Mouse (Mus musculus) forebrain, embryonic 10.5 days (tissue): ENCODE results near the gene Top3a. TPM values are rescaled to one million over a fixed set of nuclear protein-coding genes. Genes with fewer than 3 reads are reported as not detected.
"Not testable (repeated sequence)": the region's sequence is repeated elsewhere in the genome, so short reads cannot be mapped to it uniquely, and the experiment has no call there.

ENCODE experiments used
- DNase-seq: peaks from one replicate; pipeline ENCODE4 v3.0.0-alpha.2; 2017; ENCODE audit warnings: low spot score; ENCODE audit errors: extremely low spot score
- H3K27ac ChIP-seq: fragments of 300-500 bp; sonication (generic); 2 replicates; pipeline ENCODE4 v1.5.1; 2016; ENCODE audit warnings: mild to moderate bottlenecking
- H3K27me3 ChIP-seq: fragments of 300-500 bp; sonication (generic); 2 replicates; pipeline ENCODE4 v1.6.1; 2016; ENCODE audit warnings: mild to moderate bottlenecking; ENCODE audit not compliant: poor library complexity, severe bottlenecking
- H3K36me3 ChIP-seq: fragments of 300-500 bp; sonication (generic); replicated peaks from 2 replicates; pipeline ENCODE4 v1.6.1; 2016; ENCODE audit warnings: mild to moderate bottlenecking, moderate library complexity
- H3K4me1 ChIP-seq: fragments of 300-500 bp; sonication (generic); 2 replicates; pipeline ENCODE4 v1.6.1; 2016
- H3K4me3 ChIP-seq: fragments of 300-500 bp; sonication (generic); 2 replicates; pipeline ENCODE4 v1.5.1; 2016; ENCODE audit warnings: mild to moderate bottlenecking, moderate library complexity
- H3K9me3 ChIP-seq: fragments of 300-500 bp; sonication (generic); 2 replicates; pipeline ENCODE4 v1.6.1; 2016; ENCODE audit warnings: mild to moderate bottlenecking, moderate library complexity
- WGBS: fragments of 180-500 bp; shearing (Covaris S2); methylation state at CpG from one replicate; pipeline ENCODE4 v1.1.7; 2016; 5-methylcytosine and 5-hydroxymethylcytosine counted together
- polyA plus RNA-seq: library from polyadenylated mRNA; unstranded; fragments of >200 nt; fragmentation: Nextera tagmentation; extraction: Ambion mirVana; gene quantifications from 2 replicates; pipeline ENCODE4 v1.2.1, GENCODE M21; 2016

Top3a gene
- polyA plus RNA-seq, result 28.3 and 28.9 TPM in 2 replicates

DNA sequence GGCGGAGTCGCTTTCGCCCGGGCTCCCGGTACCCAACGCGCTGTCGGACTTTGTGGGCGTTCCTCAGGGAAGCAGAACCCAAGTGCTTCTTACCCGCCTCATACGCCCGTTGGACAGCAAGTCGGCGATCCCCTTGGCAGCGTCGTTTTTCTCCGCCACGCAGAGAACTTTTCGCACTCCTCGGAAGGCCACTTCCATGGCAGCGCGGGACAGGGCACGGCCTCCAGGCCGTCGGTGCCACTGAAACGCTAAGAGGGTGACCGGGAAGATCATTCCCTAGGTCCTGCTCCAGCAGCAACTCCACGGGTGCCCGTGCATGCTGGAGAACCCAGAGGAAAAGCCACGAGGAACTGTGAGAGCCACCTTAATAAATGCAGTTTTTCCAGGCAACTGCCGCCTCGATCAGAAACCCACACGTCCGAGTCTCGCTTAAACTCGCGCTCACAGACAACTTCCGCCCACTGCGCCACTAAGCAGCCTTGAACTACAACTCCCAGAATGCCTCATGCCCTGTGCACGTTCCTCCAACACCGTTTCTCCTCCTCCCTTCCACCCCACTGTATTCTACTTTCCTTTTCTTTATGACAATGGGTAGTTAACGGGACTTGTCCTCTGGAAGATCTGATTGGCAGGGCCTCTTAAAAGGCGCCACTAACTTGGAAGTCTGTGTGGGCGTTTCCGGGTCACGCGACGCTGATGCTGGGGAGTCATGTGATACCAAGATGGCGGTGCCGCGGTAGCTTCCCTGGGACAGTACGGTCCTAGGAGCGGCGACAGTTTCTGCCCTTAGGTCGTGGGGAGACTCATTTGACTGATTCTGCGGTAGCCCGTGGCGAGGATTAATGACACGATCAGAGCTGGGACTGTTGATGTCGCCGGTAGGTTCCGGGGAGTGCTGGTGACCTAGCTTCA lies at the start of gene Top3a, which contains the start of gene Smcr8:
TSS of gene Top3a (minus strand) at position 537 of the 912 bp plus-strand sequence.
TSS of gene Smcr8 (plus strand) at position 696 of the 912 bp plus-strand sequence.
- no peaks in the 10 kb centered on the region for H3K27me3 ChIP-seq
- under 1% methylated on average over 62 of the region's 62 CpGs for WGBS
- peaks cover 65% of the 10 kb centered on the region for H3K4me1 ChIP-seq

DNA sequence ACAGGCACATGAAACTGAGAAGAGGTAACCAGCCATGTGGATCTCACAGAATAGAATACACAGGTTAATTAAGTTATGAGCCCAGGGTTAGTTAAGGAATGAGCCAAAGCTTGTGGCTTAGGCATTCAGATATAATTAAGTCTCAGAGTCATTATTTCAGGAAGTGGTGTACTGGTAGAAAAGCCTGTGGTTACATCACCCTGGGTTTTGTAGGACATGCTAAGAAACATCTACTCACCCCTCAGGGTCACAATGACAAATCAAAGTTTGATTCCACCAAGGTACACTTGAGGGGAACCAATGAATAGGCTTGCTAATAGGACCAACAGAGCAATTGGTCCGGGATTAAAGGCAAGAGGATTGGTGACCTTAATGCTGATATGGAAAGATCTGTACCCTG lies 49.5 kb upstream of the Top3a start:
- 38% methylated on average over 1 of the region's 1 CpGs for WGBS
- Histone ChIP-seq H3K4me3 (no peak overlapping the region), H3K4me1 (peaks cover 8% of the 10 kb centered on the region), H3K36me3 (no peaks in the 10 kb centered on the region), H3K27me3 (no peaks in the 10 kb centered on the region), H3K9me3 (no peaks in the 10 kb centered on the region), H3K27ac (no peak overlapping the region)
- no peak for DNase-seq

More for the DNA sequence above, at the start of gene Top3a, which contains the start of gene Smcr8:
- peaks cover 38% of the 10 kb centered on the region for H3K36me3 ChIP-seq
- peak within 1 kb of the TSS; percentile 90 for H3K27ac ChIP-seq
- peak; percentile 91 for DNase-seq
- no peaks in the 10 kb centered on the region for H3K9me3 ChIP-seq
- H3K4me3 ChIP-seq, result peak within 1 kb of the TSS; percentile 93

DNA sequence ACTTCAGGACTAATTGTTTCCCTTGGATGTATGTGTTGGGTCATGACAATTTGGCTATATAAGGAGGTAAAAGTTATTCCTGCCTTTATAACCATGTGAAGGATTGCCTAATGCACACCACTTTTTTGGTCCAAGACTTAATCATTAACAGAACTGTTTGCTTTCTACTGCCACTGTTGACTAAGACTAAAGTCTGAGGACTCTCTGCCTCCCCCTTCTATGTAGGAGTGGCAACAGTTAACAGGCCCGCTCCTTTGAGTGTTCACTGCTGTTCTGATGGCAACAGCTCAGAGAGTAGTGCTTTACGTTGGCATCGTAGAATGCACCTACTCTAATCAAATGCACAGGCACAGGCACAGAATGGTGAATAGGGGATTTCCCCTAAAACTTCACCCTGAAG lies 48.0 kb upstream of the Top3a start:
- no peaks in the 10 kb centered on the region for H3K36me3 ChIP-seq
- no peak for DNase-seq
- no peaks in the 10 kb centered on the region for H3K4me1 ChIP-seq
- H3K27me3 ChIP-seq, result no peaks in the 10 kb centered on the region
- 88% methylated on average over 3 of the region's 3 CpGs for WGBS
- H3K9me3 ChIP-seq, result no peaks in the 10 kb centered on the region
- H3K4me3 ChIP-seq, result no peak overlapping the region
- H3K27ac ChIP-seq, result no peak overlapping the region

DNA sequence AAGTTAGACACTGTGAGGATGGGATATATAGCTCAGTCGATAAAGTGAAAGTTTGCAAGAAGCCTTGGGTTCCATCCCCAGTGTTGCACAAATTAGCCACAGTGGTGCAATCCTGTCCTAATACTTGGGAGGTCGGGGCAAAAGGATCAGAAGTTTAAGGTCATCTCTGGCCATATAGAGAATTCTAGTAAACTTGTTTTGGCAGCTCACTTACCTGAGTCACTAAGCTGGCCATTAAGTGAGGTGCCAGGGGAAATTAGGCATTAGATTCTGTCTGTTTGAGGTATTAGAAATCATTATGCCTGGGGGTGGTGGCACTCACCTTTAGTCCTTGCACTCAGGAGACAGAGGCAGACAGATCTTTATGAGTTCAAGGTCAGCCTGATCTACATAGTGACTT lies 46.6 kb upstream of the Top3a start:
- no peak overlapping the region for H3K4me3 ChIP-seq
- no peak overlapping the region for H3K27ac ChIP-seq
- no peaks in the 10 kb centered on the region for H3K4me1 ChIP-seq
- no peaks in the 10 kb centered on the region for H3K9me3 ChIP-seq
- no peaks in the 10 kb centered on the region for H3K36me3 ChIP-seq
- DNase-seq, result no peak
- H3K27me3 ChIP-seq, result no peaks in the 10 kb centered on the region
- 79% methylated on average over 2 of the region's 2 CpGs for WGBS

DNA sequence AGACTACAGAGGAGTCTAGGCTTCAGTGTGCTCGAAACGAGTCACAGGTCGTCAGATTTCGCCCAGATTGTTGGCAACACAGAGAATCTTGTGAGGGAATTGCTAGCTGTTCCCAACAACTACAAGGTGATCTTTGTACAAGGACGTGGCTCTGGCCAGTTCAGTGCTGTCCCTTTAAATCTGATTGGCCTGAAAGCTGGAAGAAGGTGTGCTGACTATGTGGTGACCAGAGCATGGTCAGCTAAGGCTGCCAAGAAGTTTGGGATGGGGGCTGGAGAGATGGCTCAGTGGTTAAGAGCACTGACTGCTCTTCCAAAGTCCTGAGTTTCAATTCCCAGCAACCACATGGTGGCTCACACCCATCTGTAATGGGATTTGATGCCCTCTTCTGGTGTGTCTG lies 39.2 kb upstream of the Top3a start:
- no peaks in the 10 kb centered on the region for H3K36me3 ChIP-seq
- WGBS, result 70% methylated on average over 5 of the region's 5 CpGs
- H3K4me1 ChIP-seq, result no peaks in the 10 kb centered on the region
- H3K27me3 ChIP-seq, result no peaks in the 10 kb centered on the region
- H3K9me3 ChIP-seq, result no peaks in the 10 kb centered on the region; the same call in 1 of the 2 replicates
- H3K4me3 ChIP-seq, result no peak overlapping the region
- no peak overlapping the region for H3K27ac ChIP-seq
- DNase-seq, result no peak

DNA sequence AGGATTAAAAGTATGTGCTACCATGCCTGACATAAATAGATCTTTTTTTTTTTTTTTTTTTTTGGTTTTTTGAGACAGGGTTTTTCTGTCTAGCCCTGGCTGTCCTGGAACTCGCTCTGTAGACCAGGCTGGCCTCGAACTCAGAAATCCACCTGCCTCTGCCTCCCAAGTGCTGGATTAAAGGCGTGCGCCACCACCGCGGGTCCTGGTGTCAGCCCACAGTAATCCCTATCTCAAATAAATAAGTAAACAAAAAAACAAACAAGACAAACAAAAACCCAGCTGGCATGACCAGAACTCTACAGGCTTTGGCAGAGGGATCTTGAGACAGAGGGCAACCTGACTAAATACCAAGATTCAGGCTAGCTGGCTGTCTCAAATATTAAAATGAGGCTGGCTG lies 34.5 kb upstream of the Top3a start, which contains the start of gene Shmt1:
TSS of gene Shmt1 (minus strand) at position 101 of the 400 bp plus-strand sequence.
- peaks cover 32% of the 10 kb centered on the region for H3K4me1 ChIP-seq
- H3K9me3 ChIP-seq, DNase-seq, H3K27me3 ChIP-seq, H3K36me3 ChIP-seq: not testable (repeated sequence)
- H3K27ac ChIP-seq, result peak within 1 kb of the TSS; percentile 85
- WGBS, result 27% methylated on average over 6 of the region's 6 CpGs
- H3K4me3 ChIP-seq, result peak within 1 kb of the TSS; percentile 65

DNA sequence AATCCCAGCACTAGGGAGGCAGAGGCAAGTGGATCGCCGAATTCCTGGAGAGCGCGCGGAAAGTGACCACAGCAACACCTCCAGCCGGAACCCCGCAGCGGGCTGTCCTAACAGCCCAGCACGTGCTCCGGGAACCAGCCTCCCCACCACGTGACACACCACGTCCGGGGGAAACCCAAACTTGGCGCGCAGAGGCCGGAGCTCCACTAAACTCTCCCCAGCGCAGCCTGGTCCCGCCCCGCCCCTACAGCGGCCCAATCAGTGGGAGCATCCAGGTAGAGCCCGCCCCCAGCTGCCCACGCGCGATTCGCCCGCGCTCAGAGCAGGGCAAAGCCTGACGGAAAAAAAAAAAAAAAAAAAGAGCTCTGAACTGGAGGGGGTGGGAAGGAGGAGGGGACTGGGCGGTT lies 33.9 kb upstream of the Top3a start:
- Histone ChIP-seq H3K36me3 (peaks cover 9% of the 10 kb centered on the region), H3K4me3 (peak overlapping the region; percentile 65), H3K9me3 (no peaks in the 10 kb centered on the region; the same call in 1 of the 2 replicates), H3K4me1 (peaks cover 32% of the 10 kb centered on the region), H3K27me3 (no peaks in the 10 kb centered on the region), H3K27ac (peak overlapping the region; percentile 85)
- peak; percentile 96 for DNase-seq
- WGBS, result 0% methylated on average over 29 of the region's 29 CpGs

DNA sequence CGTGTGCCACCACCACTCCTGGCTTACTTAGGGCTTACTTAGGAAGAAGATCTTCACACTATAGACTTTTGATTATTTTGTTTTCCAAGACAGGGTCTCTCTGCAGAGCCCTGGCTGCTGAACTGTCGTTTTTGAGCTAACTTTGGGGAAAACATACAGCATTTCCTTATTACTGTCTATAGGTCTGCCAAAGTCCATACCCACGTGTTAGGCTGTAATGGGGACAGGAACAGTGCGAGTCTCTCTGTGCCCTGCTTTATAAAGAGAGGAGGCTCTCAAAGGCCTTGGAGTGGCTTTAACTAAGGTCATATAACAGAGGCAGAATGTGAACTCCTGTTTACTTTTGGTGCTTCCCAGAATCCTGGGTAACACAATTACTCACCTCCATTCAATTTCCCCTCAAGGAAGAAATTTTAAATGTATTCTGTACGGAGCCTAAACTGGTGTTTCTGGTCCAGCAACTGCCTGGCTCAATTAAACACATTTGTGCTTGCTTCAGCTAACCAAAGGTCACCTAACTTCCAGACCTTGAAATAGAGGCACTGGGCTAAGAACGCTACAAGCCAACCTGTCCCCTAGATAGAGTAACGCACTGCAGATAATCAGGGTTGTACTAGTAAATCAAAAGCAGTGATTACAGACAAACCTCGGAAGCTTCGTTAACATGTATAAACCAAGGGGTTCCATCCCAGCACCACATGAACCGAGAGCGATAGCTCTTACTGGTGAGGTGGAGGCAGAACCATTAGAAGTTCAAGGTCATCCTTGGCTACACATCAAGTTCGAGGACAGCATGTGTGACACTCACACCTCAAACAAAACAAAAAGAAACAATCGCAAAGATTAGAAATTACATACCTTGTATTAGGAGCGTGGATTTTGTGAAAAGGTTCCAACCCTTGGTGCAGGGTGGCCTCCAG lies 33.1 kb upstream of the Top3a start:
- Histone ChIP-seq H3K4me1 (peaks cover 32% of the 10 kb centered on the region), H3K27ac (peak overlapping the region; percentile 85), H3K9me3 (no peaks in the 10 kb centered on the region; the same call in 1 of the 2 replicates), H3K27me3 (no peaks in the 10 kb centered on the region), H3K36me3 (peaks cover 14% of the 10 kb centered on the region), H3K4me3 (peak overlapping the region; percentile 65)
- 18% methylated on average over 14 of the region's 14 CpGs for WGBS
- DNase-seq, result no peak

DNA sequence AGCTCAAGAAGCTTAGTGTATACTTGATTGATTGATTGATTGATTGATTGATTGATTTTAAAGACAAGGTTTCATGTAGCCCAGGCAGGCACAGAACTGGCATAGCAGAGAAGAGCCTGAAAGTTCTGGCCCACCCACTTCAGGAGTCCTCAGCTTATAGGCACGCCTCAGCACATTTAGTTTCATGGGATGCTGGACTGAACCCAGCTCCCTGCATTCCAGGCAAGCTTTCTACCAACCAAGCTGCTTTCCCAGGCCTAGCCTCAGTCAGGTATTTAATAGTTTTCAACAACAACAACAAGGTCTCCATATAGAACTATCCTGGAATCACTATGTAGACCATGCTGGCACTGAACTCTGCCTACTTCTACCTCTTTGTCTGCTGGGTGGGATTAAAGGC lies 32.4 kb upstream of the Top3a start:
- Histone ChIP-seq H3K9me3 (no peaks in the 10 kb centered on the region; the same call in 1 of the 2 replicates), H3K4me3 (peak overlapping the region; percentile 65), H3K36me3 (peaks cover 21% of the 10 kb centered on the region), H3K27me3 (no peaks in the 10 kb centered on the region), H3K4me1 (peaks cover 32% of the 10 kb centered on the region), H3K27ac (peak overlapping the region; percentile 85; the same call in 1 of the 2 replicates)
- DNase-seq, result no peak
- WGBS, result 64% methylated on average over 1 of the region's 1 CpGs

DNA sequence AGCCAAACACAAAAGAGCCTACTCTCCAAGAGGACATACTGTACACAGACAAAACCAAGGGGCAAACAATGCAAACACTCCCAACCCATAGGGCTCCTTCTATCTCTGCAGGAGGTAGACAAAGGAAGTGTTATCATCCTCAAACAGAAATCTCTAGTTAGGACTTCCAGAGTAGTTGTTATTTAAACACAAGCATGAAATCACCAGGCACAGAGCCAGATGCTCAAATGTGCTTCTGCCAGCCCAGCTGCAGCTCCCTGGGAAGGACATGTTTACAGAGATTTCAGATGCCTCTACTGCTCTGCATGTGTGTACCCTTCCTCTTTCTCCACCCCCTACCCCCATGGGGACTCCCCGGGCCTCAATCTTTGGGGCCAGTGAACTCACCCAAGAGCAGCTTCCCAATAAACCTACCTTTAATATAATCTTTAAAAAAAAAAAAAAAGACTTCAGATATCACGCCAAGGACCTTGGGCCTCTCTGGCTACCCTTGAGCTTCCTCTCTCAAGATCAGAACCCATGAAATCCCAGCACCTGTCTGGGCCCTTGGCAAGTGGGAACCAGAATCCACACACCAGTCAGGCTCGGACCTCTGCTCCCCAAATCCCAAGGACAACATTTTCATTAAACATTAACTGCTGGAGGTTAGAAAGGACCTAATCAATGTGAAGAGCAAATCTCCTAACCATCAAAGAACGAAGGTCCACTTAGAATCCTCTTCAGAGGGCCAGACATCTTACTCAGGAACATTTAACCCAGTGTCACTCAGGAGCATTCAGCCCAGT lies 31.3 kb upstream of the Top3a start:
- Histone ChIP-seq H3K27me3 (no peaks in the 10 kb centered on the region), H3K27ac (no peak overlapping the region), H3K4me3 (peak overlapping the region; percentile 5; the same call in 1 of the 2 replicates), H3K36me3 (peaks cover 32% of the 10 kb centered on the region), H3K4me1 (peaks cover 32% of the 10 kb centered on the region), H3K9me3 (no peaks in the 10 kb centered on the region)
- 88% methylated on average over 4 of the region's 4 CpGs for whole genome bisulfite sequencing
- DNase-seq, result no peak

DNA sequence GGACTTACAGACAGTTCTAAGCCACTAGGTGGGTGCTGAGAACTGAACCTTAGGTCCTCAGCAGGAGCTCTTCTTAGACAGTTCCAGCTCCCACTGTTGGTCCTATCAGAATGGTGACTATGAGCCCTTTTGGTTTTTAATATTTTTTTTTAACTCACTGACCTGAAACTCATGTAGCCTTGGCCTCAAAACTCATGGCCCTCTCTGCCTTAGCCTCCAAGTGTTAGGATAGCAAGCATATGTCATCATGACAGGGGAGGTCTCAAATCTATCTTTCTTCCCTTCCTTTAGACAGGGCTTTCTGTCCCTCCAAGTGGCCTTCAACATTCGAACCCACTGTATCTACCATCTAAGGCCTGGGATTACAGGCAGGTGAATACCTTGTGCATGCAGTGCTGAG lies 23.7 kb upstream of the Top3a start:
- Histone ChIP-seq H3K4me1 (no peaks in the 10 kb centered on the region), H3K27me3 (no peaks in the 10 kb centered on the region), H3K4me3 (no peak overlapping the region), H3K36me3 (peaks cover 97% of the 10 kb centered on the region), H3K27ac (no peak overlapping the region), H3K9me3 (no peaks in the 10 kb centered on the region)
- 86% methylated on average over 1 of the region's 1 CpGs for WGBS
- DNase-seq, result no peak

DNA sequence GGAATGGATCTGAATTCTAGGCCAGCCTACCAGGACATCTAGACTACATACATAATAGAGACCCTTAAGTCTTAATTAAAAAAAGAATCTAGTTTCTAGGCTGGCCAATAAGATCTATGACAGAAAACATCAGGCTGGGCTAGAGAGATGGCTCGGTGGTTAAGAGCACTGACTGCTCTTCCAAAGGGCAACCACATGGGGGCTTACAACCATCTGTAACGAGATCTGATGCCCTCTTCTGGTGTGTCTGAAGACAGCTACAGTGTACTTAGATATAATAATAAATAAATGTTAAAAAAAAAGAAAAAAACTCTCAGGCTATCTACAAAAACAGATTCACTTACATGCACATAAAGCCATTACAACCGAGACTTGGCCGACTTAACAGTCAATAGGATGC lies 22.8 kb upstream of the Top3a start:
- no peaks in the 10 kb centered on the region for H3K27me3 ChIP-seq
- no peak overlapping the region for H3K4me3 ChIP-seq
- peaks cover 99% of the 10 kb centered on the region for H3K36me3 ChIP-seq
- 86% methylated on average over 4 of the region's 4 CpGs for WGBS
- no peak for DNase-seq
- H3K9me3 ChIP-seq, result no peaks in the 10 kb centered on the region
- H3K27ac ChIP-seq, result no peak overlapping the region
- no peaks in the 10 kb centered on the region for H3K4me1 ChIP-seq
